Mouse (Mus musculus): ENCODE results near the gene Tex2. TPM values are rescaled to one million over a fixed set of nuclear protein-coding genes. Genes with fewer than 3 reads are reported as not detected.

The Tex2 gene
- polyA plus RNA-seq, 1 experiment, result 5.8 TPM

DNA sequence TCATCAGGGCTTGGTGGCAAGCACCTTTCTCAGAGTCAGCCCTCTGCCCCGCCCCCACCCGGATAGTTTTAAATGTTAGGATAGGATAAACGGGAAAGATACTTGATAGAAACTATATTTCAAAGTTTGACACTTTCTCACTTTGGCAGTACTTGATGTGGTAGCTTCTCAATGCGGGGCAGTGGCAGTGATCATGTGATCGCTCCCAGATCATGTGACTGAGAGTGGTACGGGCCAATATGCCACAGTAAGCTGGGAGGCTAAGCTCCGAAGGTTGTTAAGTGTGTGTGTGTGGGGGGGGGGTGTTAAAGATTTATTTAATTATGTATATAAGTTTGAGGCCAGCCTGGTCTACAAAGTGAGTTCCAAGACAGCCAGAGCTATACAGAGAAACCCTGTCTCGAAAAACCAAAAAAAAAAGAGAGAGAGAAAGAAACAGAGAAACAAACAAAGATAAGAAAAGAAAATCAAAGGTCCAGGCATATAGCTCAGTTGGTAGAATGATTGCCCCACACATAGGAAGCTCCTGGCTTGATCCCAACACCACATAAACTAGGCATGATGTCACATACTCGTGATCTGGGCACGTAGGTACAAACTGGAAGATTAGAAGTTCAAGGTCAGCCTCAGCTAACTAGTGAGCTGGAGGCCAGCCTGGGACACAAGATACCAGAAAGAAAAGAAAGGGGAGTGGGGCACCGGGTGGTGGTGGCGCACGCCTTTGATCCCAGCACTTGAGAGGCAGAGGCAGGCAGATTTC lies 4.8 kb upstream of the Tex2 start:
- no peak for TF ChIP-seq CTCF (IDR thresholded peaks at IDR 0.05; ENCODE audit: extremely low read depth, insufficient read depth, insufficient read length, insufficient replicate concordance)
- no peak for TF ChIP-seq POLR2A (IDR thresholded peaks at IDR 0.05; ENCODE audit: low read depth, low read length)
- no peaks in the 10 kb centered on the region for H3K27me3 ChIP-seq (ENCODE audit: control insufficient read depth, insufficient read depth, low read length)
- H3K4me1 ChIP-seq (ENCODE audit: control insufficient read depth, insufficient read depth, insufficient read length), result no peaks in the 10 kb centered on the region
- H3K36me3 ChIP-seq (ENCODE audit: control insufficient read depth, insufficient read depth, low read length), result no peaks in the 10 kb centered on the region
- no peak overlapping the region for H3K4me3 ChIP-seq (ENCODE audit: extremely low read depth, insufficient read depth, insufficient read length)
- no peak overlapping the region for H3K27ac ChIP-seq (ENCODE audit: insufficient read depth, low read length)
- DNase-seq (ENCODE audit: low read depth in 1 of 2, low spot score in 2 of 2), result no peak
- 83% methylated on average over 13 of the region's 13 CpGs for WGBS

DNA sequence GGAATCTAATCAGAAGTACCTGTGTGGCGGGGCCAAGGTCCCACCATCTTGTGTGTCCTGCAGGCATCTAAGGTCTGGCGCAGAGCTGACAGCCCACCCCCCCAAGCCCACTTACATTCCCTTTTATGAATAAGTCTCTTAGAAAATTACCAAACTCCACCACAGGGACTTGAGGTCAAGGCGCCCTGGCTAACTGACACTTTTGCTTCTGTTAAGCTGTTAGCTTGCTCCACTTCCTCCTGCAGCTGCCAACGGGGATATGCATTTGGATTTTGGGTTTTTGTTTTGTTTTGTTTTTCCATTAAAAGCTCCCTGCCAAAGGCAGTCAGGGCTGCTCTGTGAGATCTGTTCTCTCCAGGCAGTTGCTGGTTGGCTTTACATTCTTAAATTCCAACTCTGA lies 2.3 kb upstream of the Tex2 start:
- no peak overlapping the region for H3K27ac ChIP-seq (ENCODE audit: insufficient read depth, low read length)
- no peaks in the 10 kb centered on the region for H3K36me3 ChIP-seq (ENCODE audit: control insufficient read depth, insufficient read depth, low read length)
- TF ChIP-seq POLR2A (IDR thresholded peaks at IDR 0.05; ENCODE audit: low read depth, low read length) (no peak), CTCF (IDR thresholded peaks at IDR 0.05; ENCODE audit: extremely low read depth, insufficient read depth, insufficient read length, insufficient replicate concordance) (no peak)
- WGBS, result 55% methylated on average over 4 of the region's 4 CpGs
- H3K4me1 ChIP-seq (ENCODE audit: control insufficient read depth, insufficient read depth, insufficient read length), result peaks cover 4% of the 10 kb centered on the region; the same call in 1 of the 2 replicates
- no peaks in the 10 kb centered on the region for H3K27me3 ChIP-seq (ENCODE audit: control insufficient read depth, insufficient read depth, low read length)
- no peak for DNase-seq (ENCODE audit: low read depth in 1 of 2, low spot score in 2 of 2)
- no peak overlapping the region for H3K4me3 ChIP-seq (ENCODE audit: extremely low read depth, insufficient read depth, insufficient read length)

- no peak for DNase-seq (ENCODE audit: low read depth in 1 of 2, low spot score in 2 of 2)
- H3K4me3 ChIP-seq (ENCODE audit: extremely low read depth, insufficient read depth, insufficient read length), result no peak overlapping the region
- 50% methylated on average over 4 of the region's 4 CpGs for WGBS
- no peaks in the 10 kb centered on the region for H3K27me3 ChIP-seq (ENCODE audit: control insufficient read depth, insufficient read depth, low read length)
- peaks cover 4% of the 10 kb centered on the region; the same call in 1 of the 2 replicates for H3K4me1 ChIP-seq (ENCODE audit: control insufficient read depth, insufficient read depth, insufficient read length)
- H3K36me3 ChIP-seq (ENCODE audit: control insufficient read depth, insufficient read depth, low read length), result no peaks in the 10 kb centered on the region
- H3K27ac ChIP-seq (ENCODE audit: insufficient read depth, low read length), result no peak overlapping the region
- no peak for TF ChIP-seq POLR2A (IDR thresholded peaks at IDR 0.05; ENCODE audit: low read depth, low read length)
- TF ChIP-seq CTCF (IDR thresholded peaks at IDR 0.05; ENCODE audit: extremely low read depth, insufficient read depth, insufficient read length, insufficient replicate concordance), result no peak
Measured at GRCm38 (mm10) chr11:106614339-106614645, 1.1 kb upstream of the Tex2 start.

DNA sequence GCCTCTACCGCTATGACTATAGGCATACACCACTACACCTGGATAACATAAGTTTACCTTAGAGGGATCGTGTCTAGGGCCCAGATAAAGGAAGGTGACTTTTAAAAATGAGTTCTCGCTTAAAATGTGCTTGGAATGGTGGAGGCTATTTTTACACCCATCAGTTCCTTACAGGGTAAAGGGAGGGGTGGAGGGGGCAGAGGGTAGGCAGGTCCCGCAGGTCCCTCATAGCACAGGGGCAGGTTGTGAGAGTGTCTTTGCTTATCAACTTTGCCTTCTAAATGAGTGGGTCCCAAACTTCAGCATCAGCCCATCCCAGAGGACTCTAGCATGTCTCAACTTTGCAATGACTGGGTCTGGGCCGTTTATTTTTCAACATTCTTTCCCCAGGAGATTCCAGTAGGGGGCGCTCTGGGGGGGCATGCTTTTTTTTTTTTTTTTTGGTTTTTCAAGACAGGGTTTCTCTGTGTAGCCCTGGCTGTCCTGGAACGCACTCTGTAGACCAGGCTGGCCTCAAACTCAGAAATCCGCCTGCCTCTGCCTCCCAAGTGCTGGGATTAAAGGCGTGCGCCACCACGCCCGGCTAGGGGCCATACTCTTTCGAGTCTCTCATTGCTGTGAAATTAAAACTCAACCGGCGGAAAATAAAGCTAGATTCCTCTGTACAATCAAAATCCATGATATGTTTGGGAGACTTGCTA lies 565 bp upstream of the Tex2 start:
- Histone ChIP-seq H3K4me1 (ENCODE audit: control insufficient read depth, insufficient read depth, insufficient read length) (peaks cover 4% of the 10 kb centered on the region; the same call in 1 of the 2 replicates), H3K4me3 (ENCODE audit: extremely low read depth, insufficient read depth, insufficient read length) (no peak overlapping the region), H3K27me3 (ENCODE audit: control insufficient read depth, insufficient read depth, low read length) (no peaks in the 10 kb centered on the region), H3K27ac (ENCODE audit: insufficient read depth, low read length) (no peak overlapping the region), H3K36me3 (ENCODE audit: control insufficient read depth, insufficient read depth, low read length) (no peaks in the 10 kb centered on the region)
- TF ChIP-seq POLR2A (IDR thresholded peaks at IDR 0.05; ENCODE audit: low read depth, low read length) (no peak), CTCF (IDR thresholded peaks at IDR 0.05; ENCODE audit: extremely low read depth, insufficient read depth, insufficient read length, insufficient replicate concordance) (no peak; the same call in 1 of the 2 replicates)
- 47% methylated on average over 15 of the region's 15 CpGs for WGBS
- DNase-seq (ENCODE audit: low read depth in 1 of 2, low spot score in 2 of 2), result no peak

- Histone ChIP-seq H3K27ac (ENCODE audit: insufficient read depth, low read length) (peak overlapping the region; percentile 79), H3K27me3 (ENCODE audit: control insufficient read depth, insufficient read depth, low read length) (no peaks in the 10 kb centered on the region), H3K36me3 (ENCODE audit: control insufficient read depth, insufficient read depth, low read length) (no peaks in the 10 kb centered on the region), H3K4me1 (ENCODE audit: control insufficient read depth, insufficient read depth, insufficient read length) (peaks cover 4% of the 10 kb centered on the region; the same call in 1 of the 2 replicates), H3K4me3 (ENCODE audit: extremely low read depth, insufficient read depth, insufficient read length) (peak overlapping the region; percentile 99)
- WGBS, result under 1% methylated on average over 67 of the region's 67 CpGs
- peak; percentile 5 to 15 for DNase-seq (ENCODE audit: low read depth in 1 of 2, low spot score in 2 of 2)
- TF ChIP-seq POLR2A (IDR thresholded peaks at IDR 0.05; ENCODE audit: low read depth, low read length) (no peak; the same call in 1 of the 2 replicates), CTCF (IDR thresholded peaks at IDR 0.05; ENCODE audit: extremely low read depth, insufficient read depth, insufficient read length, insufficient replicate concordance) (no peak)
Measured at GRCm38 (mm10) chr11:106612209-106612960, 838 bp downstream of the Tex2 start.

GRCm38 (mm10) chr11:106609731-106610130 lies 3.5 kb downstream of the Tex2 start:
- no peak overlapping the region for H3K4me3 ChIP-seq (ENCODE audit: extremely low read depth, insufficient read depth, insufficient read length)
- DNase-seq (ENCODE audit: low read depth in 1 of 2, low spot score in 2 of 2), result no peak
- WGBS, result 91% methylated on average over 8 of the region's 8 CpGs
- H3K4me1 ChIP-seq (ENCODE audit: control insufficient read depth, insufficient read depth, insufficient read length), result peaks cover 4% of the 10 kb centered on the region; the same call in 1 of the 2 replicates
- H3K27ac ChIP-seq (ENCODE audit: insufficient read depth, low read length), result no peak overlapping the region
- no peak for TF ChIP-seq POLR2A (IDR thresholded peaks at IDR 0.05; ENCODE audit: low read depth, low read length)
- no peak for TF ChIP-seq CTCF (IDR thresholded peaks at IDR 0.05; ENCODE audit: extremely low read depth, insufficient read depth, insufficient read length, insufficient replicate concordance)
- H3K36me3 ChIP-seq (ENCODE audit: control insufficient read depth, insufficient read depth, low read length), result no peaks in the 10 kb centered on the region
- no peaks in the 10 kb centered on the region for H3K27me3 ChIP-seq (ENCODE audit: control insufficient read depth, insufficient read depth, low read length)
